Mouse (Mus musculus) bone marrow, adult 2 months (tissue): ENCODE results near the gene Ppargc1a. TPM values are rescaled to one million over a fixed set of nuclear protein-coding genes. Genes with fewer than 3 reads are reported as not detected.

Experiments
- H3K27ac ChIP-seq: fragments of 200-500 bp; 2 replicates; pipeline ENCODE4 v1.5.1; 2012; ENCODE audit warnings: low read depth, mild to moderate bottlenecking, control low read depth, inconsistent platforms, low read length; ENCODE audit not compliant: control insufficient read depth, poor library complexity, insufficient read depth
- H3K4me1 ChIP-seq: fragments of 200-500 bp; 2 replicates; pipeline ENCODE4 v1.6.1; 2011; ENCODE audit warnings: low read length; ENCODE audit not compliant: control insufficient read depth, insufficient read depth
- H3K4me3 ChIP-seq: fragments of 200-500 bp; replicated peaks from 2 replicates; pipeline ENCODE3; 2011; ENCODE audit warnings: mild to moderate bottlenecking, low read depth, low read length, control low read depth; ENCODE audit not compliant: control insufficient read depth
- CTCF ChIP-seq: fragments of 200-500 bp; IDR thresholded peaks from 2 replicates; pipeline ENCODE4 v1.5.1; 2011; ENCODE audit warnings: low read length, control low read depth; ENCODE audit not compliant: control insufficient read depth, insufficient read depth
- POLR2A ChIP-seq: fragments of 200-500 bp; IDR thresholded peaks from 2 replicates; pipeline ENCODE4 v1.6.1; 2011; ENCODE audit warnings: low read depth, mild to moderate bottlenecking, control low read depth, low read length, borderline replicate concordance; ENCODE audit not compliant: control insufficient read depth
- WGBS: fragments of 180-500 bp; shearing (Covaris S2); methylation state at CpG from one replicate; pipeline ENCODE4 v1.1.7; 2018; 5-methylcytosine and 5-hydroxymethylcytosine counted together
- polyA plus RNA-seq: library from polyadenylated mRNA; stranded (reverse); fragments of >200 nt; gene quantifications from 2 replicates; pipeline ENCODE4 v1.2.4, GENCODE M21; 2011; ENCODE audit warnings: low replicate concordance; ENCODE audit not compliant: missing spikeins, insufficient read depth, insufficient read length

Gene Ppargc1a
- polyA plus RNA-seq, 1 experiment, result 0.65 TPM

- 78% methylated on average over 4 of the region's 4 CpGs for WGBS
- TF ChIP-seq POLR2A (no peak), CTCF (no peak)
Measured at GRCm38 (mm10) chr5:51475034-51475541, 92.4 kb downstream of the Ppargc1a start.

GRCm38 (mm10) chr5:51471614-51472013, 95.9 kb downstream of the Ppargc1a start:
- TF ChIP-seq CTCF, result no peak
- TF ChIP-seq POLR2A, result no peak
- Histone ChIP-seq H3K27ac (no peak overlapping the region), H3K4me3 (no peak overlapping the region), H3K4me1 (no peaks in the 10 kb centered on the region)
- WGBS, result 79% methylated on average over 4 of the region's 4 CpGs

More at GRCm38 (mm10) chr5:51475034-51475541, 92.4 kb downstream of the Ppargc1a start:
- Histone ChIP-seq H3K4me3 (no peak overlapping the region), H3K27ac (no peak overlapping the region), H3K4me1 (no peaks in the 10 kb centered on the region)

GRCm38 (mm10) chr5:51466036-51466435, 101.5 kb downstream of the Ppargc1a start:
- WGBS, result 70% methylated on average over 5 of the region's 5 CpGs
- Histone ChIP-seq H3K4me3 (no peak overlapping the region), H3K4me1 (no peaks in the 10 kb centered on the region), H3K27ac (no peak overlapping the region)
- TF ChIP-seq CTCF (no peak), POLR2A (no peak)

GRCm38 (mm10) chr5:51452033-51452432, 115.5 kb downstream of the Ppargc1a start:
- H3K27ac ChIP-seq, result no peak overlapping the region
- no peak overlapping the region for H3K4me3 ChIP-seq
- H3K4me1 ChIP-seq, result no peaks in the 10 kb centered on the region
- WGBS, result 75% methylated on average over 3 of the region's 3 CpGs
- TF ChIP-seq CTCF, result no peak
- TF ChIP-seq POLR2A, result no peak

- Histone ChIP-seq H3K4me1 (no peaks in the 10 kb centered on the region), H3K4me3 (no peak overlapping the region), H3K27ac (no peak overlapping the region)
- TF ChIP-seq CTCF (no peak), POLR2A (no peak)
- 89% methylated on average over 1 of the region's 1 CpGs for WGBS
Measured at GRCm38 (mm10) chr5:51447631-51448030, 119.9 kb downstream of the Ppargc1a start.

- Histone ChIP-seq H3K27ac (no peak overlapping the region), H3K4me3 (no peak overlapping the region), H3K4me1 (no peaks in the 10 kb centered on the region)
- WGBS, result 90% methylated on average over 14 of the region's 14 CpGs
- TF ChIP-seq CTCF, result no peak
- no peak for TF ChIP-seq POLR2A
Measured at GRCm38 (mm10) chr5:51446299-51447090, 121.0 kb downstream of the Ppargc1a start.

GRCm38 (mm10) chr5:51445726-51446125, 121.8 kb downstream of the Ppargc1a start:
- Histone ChIP-seq H3K4me1 (no peaks in the 10 kb centered on the region), H3K4me3 (no peak overlapping the region), H3K27ac (no peak overlapping the region)
- TF ChIP-seq POLR2A, result no peak
- no peak for TF ChIP-seq CTCF

GRCm38 (mm10) chr5:51439773-51440172, 127.8 kb downstream of the Ppargc1a start:
- no peak overlapping the region for H3K27ac ChIP-seq
- no peak overlapping the region for H3K4me3 ChIP-seq
- TF ChIP-seq CTCF (no peak), POLR2A (no peak)
- H3K4me1 ChIP-seq, result no peaks in the 10 kb centered on the region
- WGBS, result 51% methylated on average over 4 of the region's 4 CpGs
